Mouse (Mus musculus): ENCODE measurements around the gene Gm10392. TPM values are rescaled to one million over a fixed set of nuclear protein-coding genes. Genes with fewer than 3 reads are reported as not detected.

Gm10392 gene
- total and polyA plus RNA-seq, 3 experiments: 0.10 to 0.27 TPM; not detected in 1

DNA sequence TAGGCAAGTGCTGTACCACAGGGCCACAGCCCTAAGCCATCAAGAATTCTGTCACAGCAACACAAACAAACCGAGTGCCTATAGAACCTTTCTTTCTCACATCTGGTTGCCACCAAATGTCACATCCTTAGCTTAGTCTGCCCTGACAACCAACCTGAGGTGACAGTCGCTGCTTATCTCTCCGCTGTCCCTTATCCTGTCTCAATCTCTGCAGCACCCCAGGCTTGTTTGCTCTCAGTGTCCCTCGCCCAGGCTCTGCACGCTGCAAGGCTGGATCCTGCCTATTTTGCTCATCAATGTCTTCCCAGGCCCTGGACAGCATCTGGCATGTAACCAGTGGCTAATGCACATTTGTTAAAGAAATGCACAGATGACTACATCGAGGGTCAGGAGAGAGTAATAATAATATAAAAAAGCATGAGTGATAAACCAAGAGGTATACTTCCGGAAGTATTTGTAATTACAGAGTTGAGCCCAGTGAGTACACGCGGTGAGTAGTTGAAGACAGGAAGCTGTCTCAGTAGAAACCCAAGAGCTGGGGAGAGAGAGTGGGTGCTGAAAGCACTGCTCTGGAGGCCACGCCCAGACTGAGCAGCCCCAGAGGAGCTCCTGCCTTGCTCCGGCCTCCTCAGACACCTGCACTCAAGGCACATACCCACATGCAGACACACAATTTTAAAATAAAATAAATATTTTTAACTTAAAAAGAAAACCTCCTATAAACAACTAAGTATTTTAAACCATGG lies 35.3 kb downstream of the Gm10392 start:
- Histone ChIP-seq H3K27me3 (ENCODE audit: control insufficient read depth in 1 of 2, insufficient read depth in 2 of 2, low read length in 2 of 2) (no peaks in the 10 kb centered on the region), H3K27ac (ENCODE audit: control insufficient read depth, low read depth, low read length) (no peak overlapping the region), H3K4me3 (ENCODE audit: control insufficient read depth in 1 of 2, insufficient read depth in 1 of 2, low read depth in 2 of 2, low read length in 2 of 2) (no peak overlapping the region), H3K4me1 (ENCODE audit: control insufficient read depth in 1 of 2, insufficient read depth in 2 of 2, low read length in 2 of 2) (peaks cover 0 to 22% of the 10 kb centered on the region in 2 experiments; a peak in 2 of 4 replicates), H3K36me3 (ENCODE audit: control insufficient read depth in 1 of 2, insufficient read depth in 2 of 2, low read length in 2 of 2) (peaks cover 0 to 17% of the 10 kb centered on the region in 2 experiments; a peak in 2 of 4 replicates), H3K9ac (ENCODE audit: control insufficient read depth, low read depth, low read length, poor library complexity, severe bottlenecking) (no peak overlapping the region), H3K79me2 (ENCODE audit: control insufficient read depth, insufficient read depth, low read length, poor library complexity) (peaks cover 52% of the 10 kb centered on the region), H3K9me3 (replicated peaks; ENCODE audit: insufficient read depth, low read length) (no peaks in the 10 kb centered on the region)
- DNase-seq (ENCODE audit: low read depth, low spot score): peak; percentile 44
- TF ChIP-seq ZKSCAN1 (IDR thresholded peaks at IDR 0.05; ENCODE audit: low read depth, low read length): no peak

DNA sequence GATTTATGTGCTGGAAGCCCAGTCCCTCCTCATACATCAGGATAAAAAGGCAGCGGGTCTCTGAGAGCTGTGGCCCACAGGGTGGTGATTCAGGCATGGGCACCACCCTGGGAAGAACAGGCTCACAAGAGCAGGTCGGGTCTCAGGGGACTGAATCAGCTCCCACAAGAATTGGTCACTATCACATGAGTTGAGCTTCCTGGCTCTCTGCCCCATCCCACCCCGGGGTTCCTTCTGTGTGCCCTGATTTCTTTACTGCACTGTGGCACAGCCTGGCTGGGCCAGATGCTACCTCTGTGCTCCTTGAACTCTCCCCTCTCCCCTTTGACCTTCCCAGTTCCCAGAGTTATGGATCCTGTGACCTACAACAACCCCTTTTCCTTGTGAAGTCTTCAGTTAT lies 36.0 kb downstream of the Gm10392 start:
- no peak for DNase-seq (ENCODE audit: low read depth, low spot score)
- Histone ChIP-seq H3K27me3 (ENCODE audit: control insufficient read depth in 1 of 2, insufficient read depth in 2 of 2, low read length in 2 of 2) (no peaks in the 10 kb centered on the region), H3K4me3 (ENCODE audit: control insufficient read depth in 1 of 2, insufficient read depth in 1 of 2, low read depth in 2 of 2, low read length in 2 of 2) (no peak overlapping the region), H3K9ac (ENCODE audit: control insufficient read depth, low read depth, low read length, poor library complexity, severe bottlenecking) (no peak overlapping the region), H3K79me2 (ENCODE audit: control insufficient read depth, insufficient read depth, low read length, poor library complexity) (peaks cover 46% of the 10 kb centered on the region), H3K4me1 (ENCODE audit: control insufficient read depth in 1 of 2, insufficient read depth in 2 of 2, low read length in 2 of 2) (peaks cover 0 to 16% of the 10 kb centered on the region in 2 experiments; a peak in 2 of 4 replicates), H3K27ac (ENCODE audit: control insufficient read depth, low read depth, low read length) (no peak overlapping the region), H3K9me3 (replicated peaks; ENCODE audit: insufficient read depth, low read length) (no peaks in the 10 kb centered on the region), H3K36me3 (ENCODE audit: control insufficient read depth in 1 of 2, insufficient read depth in 2 of 2, low read length in 2 of 2) (peaks cover 0 to 12% of the 10 kb centered on the region in 2 experiments; a peak in 2 of 4 replicates)
- TF ChIP-seq ZMIZ1 (IDR thresholded peaks at IDR 0.05; ENCODE audit: low read depth, low read length): no peak
- no peak for TF ChIP-seq TCF12 (IDR thresholded peaks at IDR 0.05; ENCODE audit: low read depth, low read length)
- no peak for TF ChIP-seq TAL1 (IDR thresholded peaks at IDR 0.05; ENCODE audit: low read length)
- TF ChIP-seq NELFE (IDR thresholded peaks at IDR 0.05; ENCODE audit: low read depth, low read length): no peak
- TF ChIP-seq MYB (IDR thresholded peaks at IDR 0.05; ENCODE audit: low read depth, low read length): no peak
- TF ChIP-seq CHD2 (IDR thresholded peaks at IDR 0.05; ENCODE audit: low read length): no peak
- no peak for TF ChIP-seq HCFC1 (IDR thresholded peaks at IDR 0.05; ENCODE audit: low read depth, low read length)
- no peak for TF ChIP-seq CHD1 (IDR thresholded peaks at IDR 0.05; ENCODE audit: low read depth, low read length)

DNA sequence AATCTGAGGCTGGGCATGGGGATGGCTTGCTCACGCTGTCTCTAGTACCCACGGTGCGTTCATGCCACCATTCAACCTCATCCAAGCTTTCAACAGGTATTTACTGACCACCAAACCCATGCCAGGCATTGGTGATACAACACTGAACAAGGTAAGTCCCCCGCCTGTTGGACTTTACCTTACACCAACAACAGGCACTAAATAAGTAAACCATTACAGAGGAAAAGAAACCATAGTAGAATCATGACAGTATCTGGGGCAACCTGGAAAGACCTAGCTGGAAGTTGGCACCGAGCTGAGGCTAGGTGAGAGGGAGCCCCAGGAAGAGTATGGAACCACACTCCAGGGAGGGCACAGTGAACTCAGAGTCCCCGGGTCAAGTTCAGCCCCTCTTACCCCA lies 42.1 kb downstream of the Gm10392 start:
- Histone ChIP-seq H3K9ac (ENCODE audit: control insufficient read depth, low read depth, low read length, poor library complexity, severe bottlenecking) (no peak overlapping the region), H3K4me3 (ENCODE audit: control insufficient read depth in 1 of 2, insufficient read depth in 1 of 2, low read depth in 2 of 2, low read length in 2 of 2) (no peak overlapping the region), H3K9me3 (replicated peaks; ENCODE audit: insufficient read depth, low read length) (no peaks in the 10 kb centered on the region), H3K27me3 (ENCODE audit: control insufficient read depth in 1 of 2, insufficient read depth in 2 of 2, low read length in 2 of 2) (no peaks in the 10 kb centered on the region), H3K27ac (ENCODE audit: control insufficient read depth, low read depth, low read length) (no peak overlapping the region), H3K36me3 (ENCODE audit: control insufficient read depth in 1 of 2, insufficient read depth in 2 of 2, low read length in 2 of 2) (peaks cover 0 to 3% of the 10 kb centered on the region in 2 experiments; a peak in 2 of 4 replicates), H3K79me2 (ENCODE audit: control insufficient read depth, insufficient read depth, low read length, poor library complexity) (peaks cover 9% of the 10 kb centered on the region; the same call in 1 of the 2 replicates), H3K4me1 (ENCODE audit: control insufficient read depth in 1 of 2, insufficient read depth in 2 of 2, low read length in 2 of 2) (no peaks in the 10 kb centered on the region)
- TF ChIP-seq RAD21 (IDR thresholded peaks at IDR 0.05; ENCODE audit: low read depth, low read length): no peak
- TF ChIP-seq USF1 (IDR thresholded peaks at IDR 0.05; ENCODE audit: low read depth, low read length): no peak
- TF ChIP-seq E2F4 (IDR thresholded peaks at IDR 0.05; ENCODE audit: borderline replicate concordance, low read depth, low read length): no peak
- no peak for TF ChIP-seq MXI1 (IDR thresholded peaks at IDR 0.05; ENCODE audit: low read depth, low read length)
- TF ChIP-seq MYB (IDR thresholded peaks at IDR 0.05; ENCODE audit: low read depth, low read length): no peak
- TF ChIP-seq NRF1 (IDR thresholded peaks at IDR 0.05; ENCODE audit: insufficient read depth, low read depth, low read length, poor library complexity, severe bottlenecking): no peak
- no peak for TF ChIP-seq TBP (IDR thresholded peaks at IDR 0.05; ENCODE audit: low read depth, low read length)
- no peak for TF ChIP-seq POLR2AphosphoS5 (IDR thresholded peaks at IDR 0.05; ENCODE audit: borderline replicate concordance, low read depth, low read length)
- TF ChIP-seq TCF12 (IDR thresholded peaks at IDR 0.05; ENCODE audit: low read depth, low read length): no peak
- TF ChIP-seq GATA1 (IDR thresholded peaks at IDR 0.05; ENCODE audit: low read depth, low read length): no peak
- TF ChIP-seq KAT2A (conservative IDR thresholded peaks at IDR 0.05; ENCODE audit: low read depth, low read length): no peak
- no peak for TF ChIP-seq MAFK (IDR thresholded peaks at IDR 0.05; ENCODE audit: borderline replicate concordance, low read depth, low read length)
- TF ChIP-seq GABPA (IDR thresholded peaks at IDR 0.05; ENCODE audit: low read depth, low read length): no peak
- no peak for TF ChIP-seq JUND (IDR thresholded peaks at IDR 0.05; ENCODE audit: low read depth, low read length)
- TF ChIP-seq ETS1 (IDR thresholded peaks at IDR 0.05; ENCODE audit: low read depth, low read length): no peak
- TF ChIP-seq RCOR1 (IDR thresholded peaks at IDR 0.05; ENCODE audit: low read depth, low read length): no peak
- TF ChIP-seq CTCF (IDR thresholded peaks at IDR 0.05 in 2 of 3, conservative IDR thresholded peaks at IDR 0.05 in 1 of 3; ENCODE audit: control insufficient read depth in 1 of 3, insufficient read depth in 1 of 3, low read depth in 2 of 3, low read length in 3 of 3, poor library complexity in 1 of 3, severe bottlenecking in 1 of 3): no peak
- TF ChIP-seq ZKSCAN1 (IDR thresholded peaks at IDR 0.05; ENCODE audit: low read depth, low read length): no peak
- no peak for TF ChIP-seq SIN3A (IDR thresholded peaks at IDR 0.05; ENCODE audit: low read length)
- DNase-seq (ENCODE audit: low read depth, low spot score): no peak
